Mouse (Mus musculus): Measurements from ENCODE around the gene Syn1. TPM values are rescaled to one million over a fixed set of nuclear protein-coding genes. Genes with fewer than 3 reads are reported as not detected.
A peak's percentile ranks its signal among the peaks of the same experiment; 100 is the strongest.

Gene Syn1
- total RNA-seq, 2 experiments from 2014 or later: 0.56 to 1.1 TPM

GRCm38 (mm10) chrX:20862105-20863065 lies 58.4 kb downstream of the Syn1 start:
- DNase-seq: peak; percentile 30

- no peak for DNase-seq
Measured at GRCm38 (mm10) chrX:20861453-20862104, 59.2 kb downstream of the Syn1 start.

- no peak for DNase-seq
Measured at GRCm38 (mm10) chrX:20853794-20854193, 67.0 kb downstream of the Syn1 start.

GRCm38 (mm10) chrX:20848256-20848984 lies 72.4 kb downstream of the Syn1 start:
- peak; percentile 72 for DNase-seq

GRCm38 (mm10) chrX:20847816-20848215 lies 73.0 kb downstream of the Syn1 start:
- no peak for DNase-seq

GRCm38 (mm10) chrX:20847232-20847631 lies 73.6 kb downstream of the Syn1 start:
- no peak for DNase-seq

- peak; percentile 53 for DNase-seq
Measured at GRCm38 (mm10) chrX:20828934-20829333, 91.9 kb downstream of the Syn1 start.

- peak; percentile 31 for DNase-seq
Measured at GRCm38 (mm10) chrX:20819708-20820426, 100.9 kb downstream of the Syn1 start.

GRCm38 (mm10) chrX:20819204-20819628 lies 101.6 kb downstream of the Syn1 start:
- DNase-seq: peak; percentile 85

- DNase-seq: no peak
Measured at GRCm38 (mm10) chrX:20816974-20817373, 103.8 kb downstream of the Syn1 start.

Small RNAs within 50 kb of the gene (microRNA-seq; reads per million reads assigned to microRNA genes)
- gene Gm24824: 0 reads per million in 2 experiments
- gene Mir5617: 0 to 0.32 reads per million in 2 experiments

Other genes starting within 250 kb of the Syn1 start
- gene Cdk16, start 233.1 kb downstream of the Syn1 start, total RNA-seq (2021): 100 to 1,000 TPM; 128 to 139 TPM
- gene Usp11, start 217.1 kb downstream of the Syn1 start, total RNA-seq (2021): 1 to 10 TPM; 7.0 to 9.2 TPM
- gene Araf, start 123.2 kb downstream of the Syn1 start, total RNA-seq (2021): 10 to 100 TPM; 78.8 to 79.6 TPM
- 10 to 100 TPM in 1 of 2 experiments, 1 to 10 TPM in 1; 7.9 to 22.1 TPM for gene Timp1, start 50.8 kb downstream of the Syn1 start, total RNA-seq (2021)
- 1 to 10 TPM; 6.7 to 8.6 TPM for gene Cfp, start 10.6 kb upstream of the Syn1 start, total RNA-seq (2021)
- gene Elk1, start 29.6 kb upstream of the Syn1 start, total RNA-seq (2021): 1 to 10 TPM; 8.8 to 9.9 TPM
- 10 to 100 TPM; 25.1 to 25.5 TPM for gene Uxt, start 41.0 kb upstream of the Syn1 start, total RNA-seq (2021)
- gene Zfp182, start 141.3 kb upstream of the Syn1 start, total RNA-seq (2021): 1 to 10 TPM; 2.8 to 4.4 TPM
- gene Spaca5, start 147.4 kb upstream of the Syn1 start, total RNA-seq (2021): not detected
- under 1 TPM; 0.94 to 0.99 TPM for gene Zfp300, start 168.5 kb upstream of the Syn1 start, total RNA-seq (2021)
- gene Ssxa1, start 194.8 kb upstream of the Syn1 start, total RNA-seq (2021): not detected

All from gastrocnemius, postnatal 10 days (tissue).